Mouse (Mus musculus) midbrain, embryonic 14.5 days (tissue): Measurements from ENCODE around the gene Elavl2. TPM values are rescaled to one million over a fixed set of nuclear protein-coding genes. Genes with fewer than 3 reads are reported as not detected.
"Not testable (repeated sequence)": the region's sequence is repeated elsewhere in the genome, so short reads cannot be mapped to it uniquely, and the experiment has no call there.

Experiments used
- ATAC-seq: fragments of 200-750 bp; cut with Nextera tagmentation; 2 replicates; pipeline ENCODE4 v1.8.0; 2017; ENCODE audit warnings: moderate number of reproducible peaks, moderate library complexity; ENCODE audit not compliant: low FRiP score, low TSS enrichment
- DNase-seq: peaks from one replicate; pipeline ENCODE4 v3.0.0-alpha.2; 2015
- H3K27ac ChIP-seq: fragments of 300-500 bp; sonication (generic); replicated peaks from 2 replicates; pipeline ENCODE4 v1.5.1; 2014; ENCODE audit warnings: mild to moderate bottlenecking, low read depth, low read length, moderate library complexity
- H3K27me3 ChIP-seq: fragments of 300-500 bp; sonication (generic); 2 replicates; pipeline ENCODE4 v1.6.1; 2014; ENCODE audit warnings: low read length, control low read depth, mixed read lengths; ENCODE audit not compliant: control insufficient read depth, insufficient read depth
- H3K36me3 ChIP-seq: fragments of 300-500 bp; sonication (generic); 2 replicates; pipeline ENCODE4 v1.6.1; 2014; ENCODE audit warnings: low read length, control low read depth; ENCODE audit not compliant: control insufficient read depth, insufficient read depth
- H3K4me1 ChIP-seq: fragments of 300-500 bp; sonication (generic); 2 replicates; pipeline ENCODE4 v1.6.1; 2014; ENCODE audit warnings: mild to moderate bottlenecking, antibody characterized with exemption, low read length, control low read depth; ENCODE audit not compliant: control insufficient read depth, insufficient read depth
- H3K4me2 ChIP-seq: fragments of 300-500 bp; sonication (generic); 2 replicates; pipeline ENCODE4 v1.6.1; 2014; ENCODE audit warnings: mild to moderate bottlenecking, low read length, moderate library complexity
- H3K4me3 ChIP-seq: fragments of 300-500 bp; sonication (generic); replicated peaks from 2 replicates; pipeline ENCODE4 v1.5.1; 2014; ENCODE audit warnings: low read depth, low read length
- H3K9ac ChIP-seq: fragments of 300-500 bp; sonication (generic); replicated peaks from 2 replicates; pipeline ENCODE4 v1.6.1; 2014; ENCODE audit warnings: mild to moderate bottlenecking, low read length, moderate library complexity
- H3K9me3 ChIP-seq: fragments of 300-500 bp; sonication (generic); 2 replicates; pipeline ENCODE4 v1.6.1; 2016; ENCODE audit warnings: low read length, control low read depth, mixed read lengths; ENCODE audit not compliant: control insufficient read depth
- WGBS: fragments of 180-500 bp; shearing (Covaris S2); extraction: QIAGEN DNeasy Blood & Tissue Kit; methylation state at CpG from one replicate; pipeline ENCODE4 v1.1.7; 2014; 5-methylcytosine and 5-hydroxymethylcytosine counted together
- polyA plus RNA-seq: library from polyadenylated mRNA; unstranded; fragments of >200 nt; fragmentation: Nextera tagmentation; extraction: Ambion mirVana; gene quantifications from 2 replicates; pipeline ENCODE4 v1.2.1, GENCODE M21; 2014

The Elavl2 gene
- polyA plus RNA-seq, 1 experiment from 2014 or later = 171 TPM

DNA sequence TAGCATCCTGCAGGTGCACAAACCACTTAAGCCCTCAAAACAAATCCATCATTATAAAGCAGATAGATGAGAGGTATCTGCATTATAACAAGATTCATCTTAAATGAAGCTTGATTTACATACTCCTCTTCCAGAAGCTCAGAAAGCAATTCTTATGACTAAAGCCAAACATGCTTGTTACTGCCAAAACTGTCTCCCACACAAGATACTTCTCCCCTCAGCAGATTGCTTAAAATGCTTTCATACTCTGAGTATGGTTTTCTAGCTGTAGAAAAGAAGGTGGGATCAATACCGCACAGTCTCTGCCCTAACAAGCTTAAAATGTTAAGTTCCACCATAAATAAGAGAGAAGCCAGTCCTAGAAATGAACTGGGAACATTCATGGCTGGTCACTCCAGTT is 109.1 kb downstream of the Elavl2 start:
- WGBS = 67% methylated on average over 1 of the region's 1 CpGs
- DNase-seq (no peak), ATAC-seq (no peak)
- Histone ChIP-seq H3K9ac (no peak overlapping the region), H3K27me3 (no peaks in the 10 kb centered on the region), H3K4me3 (no peak overlapping the region), H3K9me3 (no peaks in the 10 kb centered on the region), H3K36me3 (0 out of 2 replicates have a peak, but pooled peaks cover 5% of the 10 kb centered on the region), H3K27ac (no peak overlapping the region), H3K4me1 (peaks cover 9% of the 10 kb centered on the region; the same call in 1 of the 2 replicates), H3K4me2 (no peak overlapping the region)

DNA sequence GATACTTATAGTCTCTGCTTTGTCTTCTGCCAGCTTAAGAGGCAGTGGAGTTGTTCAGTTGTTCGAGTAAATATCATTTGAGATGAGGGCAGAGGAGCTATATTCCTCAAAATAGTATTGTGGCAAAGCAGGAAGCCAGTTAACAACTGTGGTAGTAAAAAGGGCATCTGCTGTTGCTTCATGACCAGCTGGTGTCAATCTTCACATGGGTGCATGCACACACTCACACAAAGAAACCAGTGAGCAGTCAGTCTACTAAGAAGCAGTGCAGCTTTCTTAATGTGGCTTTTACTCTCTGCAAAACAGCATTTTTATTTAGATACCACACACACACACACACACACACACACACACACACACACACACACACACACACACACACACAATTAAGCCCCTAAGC is 110.2 kb downstream of the Elavl2 start:
- ATAC-seq (no peak), DNase-seq (no peak)
- 97% methylated on average over 1 of the region's 1 CpGs for WGBS
- no peak overlapping the region for H3K27ac ChIP-seq
- H3K4me3 ChIP-seq = no peak overlapping the region
- no peaks in the 10 kb centered on the region for H3K9me3 ChIP-seq
- H3K4me2 ChIP-seq = no peak overlapping the region
- H3K36me3 ChIP-seq = no peaks in the 10 kb centered on the region
- H3K4me1 ChIP-seq = peaks cover 9% of the 10 kb centered on the region; the same call in 1 of the 2 replicates
- no peaks in the 10 kb centered on the region for H3K27me3 ChIP-seq
- no peak overlapping the region for H3K9ac ChIP-seq

DNA sequence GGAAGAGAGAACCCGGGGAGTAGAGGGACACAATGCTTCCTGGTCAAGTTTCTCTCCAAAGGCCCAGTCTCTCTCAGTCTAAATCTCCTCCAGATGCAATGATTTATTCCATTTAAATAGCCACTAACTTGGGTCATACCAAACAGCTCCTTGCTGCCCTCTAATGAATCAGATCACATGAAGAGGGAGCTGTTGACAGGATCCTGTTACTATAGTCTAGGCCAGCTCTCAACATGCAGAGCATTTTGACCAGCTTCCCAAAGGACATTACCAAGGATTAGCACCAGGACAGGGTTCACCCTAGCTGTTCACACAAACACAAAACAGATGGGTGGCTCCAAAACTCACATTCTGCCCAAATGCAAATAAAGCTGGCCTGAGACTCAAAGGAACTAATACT is 111.4 kb downstream of the Elavl2 start:
- H3K36me3 ChIP-seq = peaks cover 5% of the 10 kb centered on the region; the same call in 1 of the 2 replicates
- no peak overlapping the region for H3K27ac ChIP-seq
- peaks cover 9% of the 10 kb centered on the region; the same call in 1 of the 2 replicates for H3K4me1 ChIP-seq
- whole genome bisulfite sequencing = 91% methylated on average over 1 of the region's 1 CpGs
- no peak overlapping the region for H3K4me2 ChIP-seq
- no peaks in the 10 kb centered on the region for H3K9me3 ChIP-seq
- H3K9ac ChIP-seq = no peak overlapping the region
- H3K27me3 ChIP-seq = no peaks in the 10 kb centered on the region
- DNase-seq (no peak), ATAC-seq (no peak)
- no peak overlapping the region for H3K4me3 ChIP-seq

DNA sequence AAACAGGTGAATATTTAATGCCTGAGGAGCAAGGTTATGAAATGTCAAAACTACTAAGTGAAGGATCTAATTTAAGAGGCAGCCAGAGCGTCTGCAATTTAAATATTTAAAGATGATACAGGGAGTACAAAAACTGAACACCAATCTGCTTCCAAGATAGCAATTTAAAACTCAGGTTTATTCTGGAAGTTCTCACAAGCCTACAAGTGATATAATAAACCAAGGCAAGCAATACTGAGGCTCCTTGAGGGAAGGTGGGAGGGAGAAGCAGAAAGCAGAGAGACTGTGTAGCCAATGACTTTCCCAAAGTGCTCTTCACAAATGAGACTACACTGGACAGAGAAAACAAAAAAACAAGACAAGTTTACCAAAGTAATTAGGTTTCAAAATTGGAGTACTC is 132.2 kb downstream of the Elavl2 start:
- H3K27me3 ChIP-seq = no peaks in the 10 kb centered on the region
- H3K27ac ChIP-seq = no peak overlapping the region
- H3K4me1 ChIP-seq = no peaks in the 10 kb centered on the region
- no peak overlapping the region for H3K9ac ChIP-seq
- H3K4me2 ChIP-seq = no peak overlapping the region
- no peak overlapping the region for H3K4me3 ChIP-seq
- peaks cover 6% of the 10 kb centered on the region; the same call in 1 of the 2 replicates for H3K36me3 ChIP-seq
- no peaks in the 10 kb centered on the region for H3K9me3 ChIP-seq
- ATAC-seq (no peak), DNase-seq (no peak)
- 86% methylated on average over 1 of the region's 1 CpGs for WGBS

DNA sequence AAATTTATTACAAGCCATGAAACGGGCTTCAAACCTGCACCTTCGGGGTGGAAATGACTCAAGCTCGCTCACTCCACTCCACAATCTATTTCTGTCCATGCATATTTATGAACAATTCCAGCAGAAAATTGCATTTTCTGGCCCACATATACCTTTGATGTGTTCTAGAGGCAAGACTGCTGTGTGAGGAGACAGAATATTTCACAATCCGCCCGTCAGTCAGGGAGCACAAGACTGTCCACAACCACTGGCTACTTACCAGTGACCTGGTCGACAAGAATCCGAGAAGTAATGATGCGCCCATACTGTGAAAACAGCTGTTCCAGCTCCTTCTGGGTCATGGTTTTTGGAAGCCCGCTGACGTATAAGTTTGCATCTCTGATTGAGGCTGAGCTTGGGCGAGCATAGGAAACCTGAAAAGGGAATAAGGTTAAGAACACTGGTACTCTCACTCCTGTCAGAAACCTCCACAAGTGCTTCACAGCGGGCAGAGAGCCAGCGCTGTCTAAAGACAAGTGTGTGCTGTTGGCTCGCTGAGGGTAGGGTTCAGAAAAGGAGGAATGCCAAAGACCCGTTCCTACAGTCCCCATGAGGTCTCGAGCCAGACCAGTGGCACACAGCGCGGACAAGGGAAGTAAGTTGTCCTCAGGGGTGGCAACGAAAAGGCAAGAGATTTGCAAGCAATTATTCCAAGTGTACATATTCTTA is 136.7 kb downstream of the Elavl2 start:
- H3K9me3 ChIP-seq = no peaks in the 10 kb centered on the region
- ATAC-seq (no peak), DNase-seq (peak; percentile 8)
- H3K4me2 ChIP-seq = no peak overlapping the region
- WGBS = 83% methylated on average over 19 of the region's 19 CpGs
- no peaks in the 10 kb centered on the region for H3K27me3 ChIP-seq
- peaks cover 6% of the 10 kb centered on the region for H3K36me3 ChIP-seq
- H3K9ac ChIP-seq = no peak overlapping the region
- 0 out of 2 replicates have a peak overlapping the region, but pooled peaks have one; percentile 13 for H3K27ac ChIP-seq
- H3K4me3 ChIP-seq = no peak overlapping the region
- H3K4me1 ChIP-seq = no peaks in the 10 kb centered on the region

DNA sequence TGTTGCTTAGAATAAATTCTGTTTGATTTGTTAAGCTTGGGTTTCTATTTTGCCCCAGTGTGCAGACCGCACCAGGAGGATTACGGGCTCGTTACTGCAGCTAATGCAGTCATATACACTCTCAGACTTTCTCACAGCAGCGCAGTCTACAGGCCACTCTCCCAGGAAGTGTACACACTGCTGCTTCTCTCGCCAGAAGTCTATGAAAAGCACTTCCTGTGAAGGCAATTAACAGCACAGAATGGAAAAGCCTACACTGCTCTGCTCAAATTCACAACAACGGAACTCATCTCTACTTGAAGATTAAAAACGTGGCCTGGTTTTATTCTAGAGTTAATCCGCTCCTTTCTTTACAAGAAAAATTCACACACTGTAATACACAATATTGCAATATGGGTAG is 137.7 kb downstream of the Elavl2 start:
- H3K4me3 ChIP-seq = no peak overlapping the region
- no peaks in the 10 kb centered on the region for H3K9me3 ChIP-seq
- H3K36me3 ChIP-seq = peaks cover 6% of the 10 kb centered on the region
- H3K4me1 ChIP-seq = no peaks in the 10 kb centered on the region
- no peak overlapping the region for H3K9ac ChIP-seq
- H3K27me3 ChIP-seq = no peaks in the 10 kb centered on the region
- no peak overlapping the region for H3K4me2 ChIP-seq
- 84% methylated on average over 8 of the region's 8 CpGs for WGBS
- H3K27ac ChIP-seq = no peak overlapping the region
- ATAC-seq (no peak), DNase-seq (peak; percentile 10)

DNA sequence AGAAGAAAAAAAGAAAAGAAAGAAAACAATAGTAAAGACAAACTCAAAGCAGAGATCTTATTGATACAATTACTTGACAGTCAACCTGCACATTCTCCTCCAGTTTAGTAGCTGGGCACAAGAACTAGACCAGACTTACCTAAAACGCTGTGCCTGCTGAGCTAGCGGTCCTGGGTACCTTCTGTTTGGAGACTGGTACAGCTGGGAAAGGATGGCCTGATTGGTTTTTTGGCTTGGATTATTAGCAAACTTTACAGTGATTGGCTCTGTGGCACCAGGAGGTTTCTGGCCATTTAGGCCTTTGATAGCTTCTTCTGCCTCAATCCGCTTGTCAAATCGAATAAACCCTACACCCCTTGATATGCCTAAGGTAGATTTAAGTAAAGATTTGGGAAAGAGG is 140.0 kb downstream of the Elavl2 start:
- Histone ChIP-seq H3K4me2 (no peak overlapping the region), H3K4me3 (no peak overlapping the region)

DNA sequence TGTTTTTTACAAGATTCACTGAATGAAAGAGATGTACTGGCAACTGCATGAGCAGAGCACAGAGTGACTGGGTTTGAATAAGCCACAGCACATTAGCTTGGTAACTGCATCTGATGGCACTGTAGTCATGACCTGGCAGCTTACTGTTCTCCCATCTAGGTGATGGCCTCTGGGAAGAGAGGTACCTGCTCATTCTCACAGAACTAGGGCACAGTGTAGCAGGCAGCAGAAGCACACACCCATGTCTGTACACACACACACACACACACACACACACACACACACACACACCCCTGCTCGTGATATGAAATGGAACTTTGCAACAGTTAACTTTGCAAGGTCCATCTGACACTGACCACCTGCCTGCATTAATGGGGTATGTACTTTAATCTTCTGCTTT is 151.9 kb downstream of the Elavl2 start:
- H3K27me3 ChIP-seq = no peaks in the 10 kb centered on the region
- 56% methylated on average over 1 of the region's 1 CpGs for WGBS

More for the DNA sequence above, 140.0 kb downstream of the Elavl2 start:
- H3K36me3 ChIP-seq = peaks cover 10% of the 10 kb centered on the region
- H3K27me3 ChIP-seq = no peaks in the 10 kb centered on the region
- no peak overlapping the region for H3K27ac ChIP-seq
- H3K9ac ChIP-seq = no peak overlapping the region
- no peak for ATAC-seq
- H3K4me1 ChIP-seq = no peaks in the 10 kb centered on the region
- 96% methylated on average over 4 of the region's 4 CpGs for WGBS
- no peak for DNase-seq
- no peaks in the 10 kb centered on the region for H3K9me3 ChIP-seq

DNA sequence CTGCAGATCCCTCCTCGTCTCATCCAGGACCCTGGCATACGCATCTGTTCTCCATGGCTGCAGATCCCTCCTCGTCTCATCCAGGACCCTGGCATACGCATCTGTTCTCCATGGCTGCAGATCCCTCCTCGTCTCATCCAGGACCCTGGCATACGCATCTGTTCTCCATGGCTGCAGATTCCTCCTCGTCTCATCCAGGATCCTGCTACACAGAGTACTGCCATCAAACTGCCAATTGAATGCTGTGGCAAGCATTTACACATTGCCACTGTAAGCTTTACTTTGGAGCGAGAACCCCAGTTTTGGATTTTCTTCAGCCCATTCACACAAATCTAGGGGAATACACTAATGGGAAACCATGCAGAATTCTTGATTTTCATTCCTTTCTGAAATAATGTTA is 155.4 kb downstream of the Elavl2 start:
- H3K4me3 ChIP-seq, H3K27ac ChIP-seq, ATAC-seq, H3K27me3 ChIP-seq, H3K4me1 ChIP-seq, H3K4me2 ChIP-seq, H3K9me3 ChIP-seq, H3K9ac ChIP-seq, DNase-seq: not testable (repeated sequence)
- 89% methylated on average over 4 of the region's 8 CpGs for whole genome bisulfite sequencing
- peaks cover 14% of the 10 kb centered on the region; the same call in 1 of the 2 replicates for H3K36me3 ChIP-seq

More for the DNA sequence above, 151.9 kb downstream of the Elavl2 start:
- Histone ChIP-seq H3K4me2 (no peak overlapping the region), H3K9ac (no peak overlapping the region), H3K36me3 (peaks cover 18% of the 10 kb centered on the region; the same call in 1 of the 2 replicates), H3K4me1 (no peaks in the 10 kb centered on the region), H3K9me3 (no peaks in the 10 kb centered on the region), H3K27ac (no peak overlapping the region), H3K4me3 (no peak overlapping the region)
- DNase-seq (no peak), ATAC-seq (no peak)
